ENCODE assay signal across 17 mouse cellular contexts in the genomic region with DNA sequence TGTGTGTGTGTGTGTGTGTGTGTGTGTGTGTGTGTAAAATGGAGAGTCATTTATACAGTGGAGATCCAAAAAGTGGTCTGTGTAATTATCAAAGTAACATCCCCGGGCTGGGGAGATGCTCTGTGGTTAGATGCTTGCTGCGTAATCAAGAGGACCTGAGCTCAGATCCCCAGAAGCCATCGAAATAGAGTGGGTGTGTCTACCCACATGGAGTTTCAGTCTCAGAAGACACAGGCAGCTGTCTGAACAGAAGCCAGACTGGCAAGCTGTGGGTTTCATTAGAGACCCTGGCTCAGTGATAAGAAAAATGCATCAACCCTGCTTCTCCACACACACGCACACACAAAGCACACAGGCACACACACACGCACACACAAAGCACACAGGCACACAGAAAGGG.
DNase-seq lines count a peak whose midpoint lies in the region; ATAC-seq and TF ChIP-seq lines count a peak whose summit lies in the region.
"Had no signal": no experiment of that assay in that cellular context is flagged by ENCODE, and none has a peak within 500 bp of the region (broad histone marks: within the 10 kb centered on the region; RNA-seq: fewer than 3 reads in every experiment).

No protein-coding gene starts in this region.

- dilution Hi-C loops in CH12.LX (cut with MboI; ENCODE audit: extremely low pct_ligation_motif_present, extremely low pct_unique_long_range_greater_than_20kb, low sequenced_read_pairs) = no loop called here

- no peak for TF ChIP-seq RAD21 in CH12.LX (IDR thresholded peaks at IDR 0.05; ENCODE audit: low read depth, low read length)

- no peak for TF ChIP-seq CTCF in CH12.LX (conservative IDR thresholded peaks at IDR 0.05 in 1 of 2, IDR thresholded peaks at IDR 0.05 in 1 of 2; ENCODE audit: low read depth in 2 of 2, low read length in 2 of 2)

- H3K27me3 ChIP-seq in hindbrain, embryonic 16.5 days (replicated peaks; ENCODE audit: control insufficient read depth, insufficient read depth, low read length) = no peaks in the 10 kb centered on the region
- H3K27me3 ChIP-seq in hindbrain, embryonic 10.5 days (ENCODE audit: insufficient read depth, poor library complexity, severe bottlenecking) = no peaks in the 10 kb centered on the region
- H3K27me3 ChIP-seq in CH12.LX (replicated peaks) = peaks cover 4% of the 10 kb centered on the region
- H3K27me3 ChIP-seq: embryonic facial prominence, embryonic 12.5 days; heart, embryonic 12.5 days; intestine, embryonic 15.5 days had no signal

- H3K79me2 ChIP-seq in CH12.LX (replicated peaks; ENCODE audit: control insufficient read depth, extremely low read depth, insufficient read depth, poor library complexity, severe bottlenecking) = no peaks in the 10 kb centered on the region

- no peak overlapping the region for H3K4me3 ChIP-seq in hindbrain, embryonic 16.5 days (ENCODE audit: low read length)
- no peak overlapping the region for H3K4me3 ChIP-seq in hindbrain, embryonic 10.5 days
- H3K4me3 ChIP-seq in CH12.LX (replicated peaks in 1 of 3; ENCODE audit: low read depth in 2 of 3, low read length in 2 of 3, poor library complexity in 1 of 3) = no peak overlapping the region
- H3K4me3 ChIP-seq: embryonic facial prominence, embryonic 12.5 days; heart, embryonic 12.5 days; intestine, embryonic 15.5 days had no signal

- 0 out of 2 replicates have a peak, but pooled peaks have one; percentile 13 for TF ChIP-seq EP300 in CH12.LX (IDR thresholded peaks at IDR 0.05; ENCODE audit: low read length)

- 74% methylated on average over 5 of the region's 5 CpGs for WGBS in hindbrain, embryonic 16.5 days
- WGBS in hindbrain, embryonic 10.5 days = 87% methylated on average over 5 of the region's 5 CpGs

- no peak overlapping the region; the same call in 1 of the 2 replicates for H3K27ac ChIP-seq in hindbrain, embryonic 16.5 days (ENCODE audit: low read depth, low read length)
- no peak overlapping the region for H3K27ac ChIP-seq in hindbrain, embryonic 10.5 days
- H3K27ac ChIP-seq in CH12.LX (ENCODE audit: insufficient read depth, low read depth) = no peak overlapping the region
- H3K27ac ChIP-seq: embryonic facial prominence, embryonic 12.5 days; intestine, embryonic 15.5 days had no signal

- peak; percentile 24; the same call in 1 of the 2 replicates for ATAC-seq in hindbrain, embryonic 16.5 days
- ATAC-seq in common myeloid progenitor, adult 5-6 weeks (replicated peaks; ENCODE audit: low read depth, poor library complexity, severe bottlenecking) = peak; percentile 31
- peak; percentile 46; the same call in 1 of the 2 replicates for ATAC-seq in megakaryocyte-erythroid progenitor cell, adult 5-6 weeks (replicated peaks; ENCODE audit: low FRiP score, low TSS enrichment, poor library complexity, severe bottlenecking)
- ATAC-seq: forebrain, embryonic 16.5 days; intestine, embryonic 15.5 days had no signal

- H3K9me3 ChIP-seq in hindbrain, embryonic 16.5 days (ENCODE audit: control insufficient read depth, low read length) = no peaks in the 10 kb centered on the region
- H3K9me3 ChIP-seq in hindbrain, embryonic 10.5 days = no peaks in the 10 kb centered on the region
- H3K9me3 ChIP-seq in CH12.LX (replicated peaks; ENCODE audit: low read length) = no peaks in the 10 kb centered on the region
- H3K9me3 ChIP-seq: embryonic facial prominence, embryonic 12.5 days; heart, embryonic 12.5 days; intestine, embryonic 15.5 days had no signal

- in situ Hi-C loops in CH12.LX (cut with MboI; ENCODE audit: low pct_ligation_motif_present, low pct_unique_long_range_greater_than_20kb, low sequenced_read_pairs) = loop anchor here (25.0 kb wide), 1 partner anchor 309 kb away; a partner anchor contains a TSS

- H3K36me3 ChIP-seq in hindbrain, embryonic 16.5 days (ENCODE audit: control insufficient read depth, insufficient read depth, low read length) = no peaks in the 10 kb centered on the region
- no peaks in the 10 kb centered on the region for H3K36me3 ChIP-seq in hindbrain, embryonic 10.5 days
- H3K36me3 ChIP-seq in CH12.LX (replicated peaks in 1 of 2; ENCODE audit: control insufficient read depth in 1 of 2, insufficient read depth in 1 of 2, low read length in 1 of 2) = no peaks in the 10 kb centered on the region
- H3K36me3 ChIP-seq: embryonic facial prominence, embryonic 12.5 days; heart, embryonic 12.5 days; intestine, embryonic 15.5 days had no signal

- H3K9ac ChIP-seq in hindbrain, embryonic 16.5 days (ENCODE audit: low read depth, low read length) = no peak overlapping the region
- H3K9ac ChIP-seq in CH12.LX (ENCODE audit: insufficient read depth, low read depth) = no peak overlapping the region
- H3K9ac ChIP-seq: embryonic facial prominence, embryonic 12.5 days; heart, embryonic 12.5 days; intestine, embryonic 15.5 days had no signal

- H3K4me2 ChIP-seq in hindbrain, embryonic 16.5 days (ENCODE audit: low read length) = no peak overlapping the region
- H3K4me2 ChIP-seq in CH12.LX (ENCODE audit: insufficient read depth, low read depth, poor library complexity, severe bottlenecking) = no peak overlapping the region
- H3K4me2 ChIP-seq: embryonic facial prominence, embryonic 12.5 days; heart, embryonic 12.5 days; intestine, embryonic 15.5 days had no signal

- no peaks in the 10 kb centered on the region for H3K4me1 ChIP-seq in hindbrain, embryonic 16.5 days (ENCODE audit: control insufficient read depth, insufficient read depth, low read depth, low read length)
- no peaks in the 10 kb centered on the region; the same call in 1 of the 2 replicates for H3K4me1 ChIP-seq in hindbrain, embryonic 10.5 days (replicated peaks)
- H3K4me1 ChIP-seq in CH12.LX (ENCODE audit: control insufficient read depth in 1 of 2, insufficient read depth in 2 of 2) = peaks cover 7 to 18% of the 10 kb centered on the region in 2 experiments; a peak in 3 of 4 replicates
- H3K4me1 ChIP-seq: embryonic facial prominence, embryonic 12.5 days; intestine, embryonic 15.5 days had no signal

- no peak for TF ChIP-seq POLR2A in CH12.LX (IDR thresholded peaks at IDR 0.05; ENCODE audit: low read depth, low read length)

- DNase-seq in hindbrain, embryonic 10.5 days (ENCODE audit: low spot score) = no peak
- DNase-seq in CH12.LX (ENCODE audit: extremely low read depth) = no peak
- no peak for DNase-seq in right cerebral cortex, adult 18-20 months
- no peak for DNase-seq in kidney, adult 11 months
- DNase-seq in gastrocnemius, postnatal 4 days (ENCODE audit: low spot score in 2 of 2) = no peak
- DNase-seq: adrenal gland, postnatal 14 days; cerebellum, adult 18-20 months; cerebellum, postnatal 10 days; gastrocnemius, postnatal 14 days; kidney, adult 2 months had no signal

TF ChIP-seq in CH12.LX, 34 proteins besides CTCF, POLR2A, EP300 and RAD21:
- TF ChIP-seq RCOR1 (conservative IDR thresholded peaks at IDR 0.05; ENCODE audit: low read depth, low read length) (no peak), JUN (IDR thresholded peaks at IDR 0.05; ENCODE audit: insufficient read depth, low read depth, low read length) (no peak), POLR2AphosphoS2 (IDR thresholded peaks at IDR 0.05; ENCODE audit: low read depth, low read length) (no peak), UBTF (IDR thresholded peaks at IDR 0.05; ENCODE audit: low read depth, low read length) (no peak), NRF1 (IDR thresholded peaks at IDR 0.05; ENCODE audit: low read depth, low read length) (no peak), GABPA (IDR thresholded peaks at IDR 0.05; ENCODE audit: insufficient replicate concordance, low read depth, low read length) (no peak), MEF2A (IDR thresholded peaks at IDR 0.05; ENCODE audit: borderline replicate concordance, low read depth, low read length) (no peak), USF2 (conservative IDR thresholded peaks at IDR 0.05; ENCODE audit: low read depth, low read length) (no peak), ZNF384 (IDR thresholded peaks at IDR 0.05; ENCODE audit: low read depth, low read length) (no peak), TCF12 (IDR thresholded peaks at IDR 0.05; ENCODE audit: low read depth, low read length) (no peak), ETS1 (conservative IDR thresholded peaks at IDR 0.05; ENCODE audit: low read depth, low read length) (no peak), SMC3 (IDR thresholded peaks at IDR 0.05; ENCODE audit: low read depth, low read length) (no peak), ZKSCAN1 (IDR thresholded peaks at IDR 0.05; ENCODE audit: borderline replicate concordance, low read depth, low read length) (no peak), PAX5 (IDR thresholded peaks at IDR 0.05; ENCODE audit: low read length) (no peak), NELFE (IDR thresholded peaks at IDR 0.05; ENCODE audit: low read depth, low read length) (no peak)
